Mouse (Mus musculus): Measurements from ENCODE around the gene Apom. TPM values are rescaled to one million over a fixed set of nuclear protein-coding genes. Genes with fewer than 3 reads are reported as not detected.
A peak's percentile ranks its signal among the peaks of the same experiment; 100 is the strongest.

Apom gene
- polyA plus RNA-seq, 1 experiment from 2014 or later, result 0.34 TPM

DNA sequence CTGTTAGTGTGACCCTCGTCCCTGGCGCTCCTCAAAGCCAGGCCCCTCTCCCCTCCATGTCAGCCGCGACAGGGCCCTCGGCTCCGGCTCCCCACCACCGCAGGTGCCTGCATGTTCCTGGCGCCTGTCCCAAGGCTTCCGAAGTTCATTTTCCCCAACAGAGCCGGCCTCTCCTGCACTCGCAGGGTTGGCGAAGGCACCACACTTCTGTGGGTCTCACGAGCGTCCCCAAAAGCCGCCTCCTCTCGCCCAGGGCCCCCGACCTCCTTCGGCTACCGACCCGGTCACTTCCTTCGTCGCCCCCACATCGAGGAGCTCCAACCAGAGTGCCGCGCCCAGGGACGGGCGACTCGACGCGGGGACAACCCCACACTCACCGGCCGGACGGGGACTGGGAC lies 11.1 kb downstream of the Apom start:
- ATAC-seq (ENCODE audit: low FRiP score) (no peak; the same call in 1 of the 2 replicates), DNase-seq (ENCODE audit: low spot score) (no peak)
- H3K27ac ChIP-seq (ENCODE audit: low read depth, low read length), result peak overlapping the region; percentile 54
- peak overlapping the region; percentile 97 for H3K4me3 ChIP-seq (ENCODE audit: low read depth, low read length)
- no peaks in the 10 kb centered on the region for H3K9me3 ChIP-seq (ENCODE audit: control insufficient read depth, low read length)
- no peaks in the 10 kb centered on the region for H3K27me3 ChIP-seq (ENCODE audit: control insufficient read depth, insufficient read depth, low read length)
- peaks cover 9% of the 10 kb centered on the region; the same call in 1 of the 2 replicates for H3K36me3 ChIP-seq (ENCODE audit: control insufficient read depth, insufficient read depth, low read length)
- WGBS, result under 1% methylated on average over 33 of the region's 33 CpGs
- no peaks in the 10 kb centered on the region; the same call in 1 of the 2 replicates for H3K4me1 ChIP-seq (replicated peaks; ENCODE audit: control insufficient read depth, insufficient read depth, low read length)
- peak overlapping the region; percentile 97 for H3K4me2 ChIP-seq (replicated peaks; ENCODE audit: low read depth, low read length)
- H3K9ac ChIP-seq (ENCODE audit: low read depth, low read length), result peak overlapping the region; percentile 94

DNA sequence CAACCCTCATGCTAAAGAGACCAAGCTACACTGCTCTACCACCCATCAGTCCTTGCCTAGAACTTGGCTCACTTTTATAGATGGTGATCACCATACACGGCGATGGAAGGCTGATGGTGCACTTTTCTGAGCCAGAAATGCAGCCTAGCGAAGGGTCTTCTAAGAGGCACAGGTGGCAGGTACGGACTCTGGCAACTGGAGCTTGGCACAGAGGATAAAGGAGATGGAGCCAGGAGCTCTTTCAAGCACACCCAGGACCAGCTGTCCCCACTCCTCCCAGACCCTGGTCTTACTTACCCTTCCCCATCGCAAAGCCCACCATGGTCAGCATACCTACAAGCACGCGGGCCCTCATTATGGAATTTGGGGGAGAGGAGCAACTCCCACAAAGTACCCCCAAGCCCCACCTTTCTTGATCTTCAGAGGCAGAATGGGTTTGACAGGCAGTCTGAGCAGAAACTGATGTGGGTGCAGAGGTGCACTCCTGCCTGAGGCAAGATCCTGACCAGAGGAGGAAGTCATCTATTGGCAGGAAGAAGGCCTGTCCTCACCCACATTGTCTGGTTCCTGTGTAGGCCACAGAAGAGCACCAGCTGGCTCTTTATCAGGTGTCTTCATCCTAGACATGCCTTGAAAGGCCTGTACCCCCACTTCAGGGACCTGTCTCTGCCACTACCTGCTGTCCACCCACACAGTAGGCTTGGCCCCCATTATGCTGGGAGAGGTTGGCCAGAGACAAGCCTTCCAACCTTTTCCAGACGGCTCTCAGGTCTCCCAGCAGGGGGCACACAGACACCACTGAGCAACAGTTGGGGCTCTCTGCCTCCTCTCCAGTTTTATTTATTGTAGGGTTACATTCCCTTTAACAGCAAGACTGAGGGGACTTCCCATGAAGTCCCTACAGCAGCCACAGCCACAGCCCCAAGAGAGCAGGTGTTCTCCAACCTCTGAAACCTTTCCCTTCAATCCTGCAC lies 16.5 kb downstream of the Apom start, which contains the start of gene Ly6g5b:
TSS of gene Ly6g5b (minus strand) at position 383 of the 974 bp plus-strand sequence.
- Histone ChIP-seq H3K9ac (ENCODE audit: low read depth, low read length) (no peak within 1 kb of the TSS), H3K27me3 (ENCODE audit: control insufficient read depth, insufficient read depth, low read length) (no peaks in the 10 kb centered on the region), H3K27ac (ENCODE audit: low read depth, low read length) (no peak within 1 kb of the TSS), H3K4me3 (ENCODE audit: low read depth, low read length) (no peak within 1 kb of the TSS), H3K4me1 (replicated peaks; ENCODE audit: control insufficient read depth, insufficient read depth, low read length) (no peaks in the 10 kb centered on the region; the same call in 1 of the 2 replicates), H3K9me3 (ENCODE audit: control insufficient read depth, low read length) (no peaks in the 10 kb centered on the region), H3K36me3 (ENCODE audit: control insufficient read depth, insufficient read depth, low read length) (peaks cover 11% of the 10 kb centered on the region; the same call in 1 of the 2 replicates), H3K4me2 (replicated peaks; ENCODE audit: low read depth, low read length) (no peak within 1 kb of the TSS)
- peak; percentile 18 for DNase-seq (ENCODE audit: low spot score)
- no peak for ATAC-seq (ENCODE audit: low FRiP score)
- 87% methylated on average over 8 of the region's 8 CpGs for WGBS

DNA sequence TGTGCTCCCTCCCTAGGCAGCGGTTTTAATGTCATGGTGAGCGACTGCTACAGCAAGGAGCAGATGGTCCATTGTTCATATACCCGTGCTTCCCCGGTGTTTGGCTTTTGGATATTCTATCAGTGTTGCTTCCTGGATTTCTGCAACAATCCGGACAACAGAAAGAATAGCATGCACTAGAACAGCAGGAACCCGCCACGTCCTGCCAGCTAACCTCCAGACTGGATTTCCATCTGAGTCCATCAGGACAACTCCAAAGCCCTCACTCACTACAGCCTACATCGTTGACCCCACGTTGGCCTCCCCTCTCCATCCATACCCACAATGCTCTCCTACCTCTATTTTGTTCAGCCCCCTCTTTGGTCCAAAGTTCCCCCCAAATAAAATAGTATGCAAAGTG lies 20.1 kb downstream of the Apom start:
- H3K9ac ChIP-seq (ENCODE audit: low read depth, low read length), result no peak overlapping the region
- H3K4me2 ChIP-seq (replicated peaks; ENCODE audit: low read depth, low read length), result no peak overlapping the region
- peaks cover 6% of the 10 kb centered on the region; the same call in 1 of the 2 replicates for H3K36me3 ChIP-seq (ENCODE audit: control insufficient read depth, insufficient read depth, low read length)
- no peak for DNase-seq (ENCODE audit: low spot score)
- no peaks in the 10 kb centered on the region for H3K9me3 ChIP-seq (ENCODE audit: control insufficient read depth, low read length)
- no peaks in the 10 kb centered on the region for H3K27me3 ChIP-seq (ENCODE audit: control insufficient read depth, insufficient read depth, low read length)
- no peak overlapping the region for H3K4me3 ChIP-seq (ENCODE audit: low read depth, low read length)
- H3K4me1 ChIP-seq (replicated peaks; ENCODE audit: control insufficient read depth, insufficient read depth, low read length), result no peaks in the 10 kb centered on the region
- 74% methylated on average over 9 of the region's 9 CpGs for WGBS
- no peak overlapping the region for H3K27ac ChIP-seq (ENCODE audit: low read depth, low read length)
- ATAC-seq (ENCODE audit: low FRiP score), result no peak

DNA sequence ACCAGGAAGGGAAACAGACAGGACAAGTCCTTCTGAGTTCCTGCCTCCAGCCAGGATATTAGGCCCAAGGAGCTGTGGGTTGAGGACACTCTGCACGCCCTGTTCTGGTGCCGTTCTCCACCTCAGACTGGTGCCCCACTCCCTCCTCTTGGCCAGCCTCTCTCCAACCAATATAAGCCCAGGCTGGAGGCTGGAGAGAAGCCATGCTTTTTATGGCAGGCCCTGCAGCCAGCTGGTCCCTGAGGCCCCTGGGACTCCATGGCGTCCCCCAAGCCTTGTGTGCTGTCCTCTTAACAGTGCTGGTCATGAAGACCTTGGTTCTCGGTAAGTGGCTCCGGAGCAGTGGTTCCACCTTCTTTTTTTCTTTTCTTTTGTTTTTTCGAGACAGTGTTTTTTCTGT lies 23.8 kb downstream of the Apom start, which contains the start of gene Ly6g5c:
TSS of gene Ly6g5c (plus strand) at position 183 of the 400 bp plus-strand sequence.
- Histone ChIP-seq H3K4me3 (ENCODE audit: low read depth, low read length) (no peak within 1 kb of the TSS), H3K36me3 (ENCODE audit: control insufficient read depth, insufficient read depth, low read length) (no peaks in the 10 kb centered on the region), H3K27ac (ENCODE audit: low read depth, low read length) (no peak within 1 kb of the TSS), H3K9ac (ENCODE audit: low read depth, low read length) (no peak within 1 kb of the TSS), H3K9me3 (ENCODE audit: control insufficient read depth, low read length) (no peaks in the 10 kb centered on the region), H3K27me3 (ENCODE audit: control insufficient read depth, insufficient read depth, low read length) (no peaks in the 10 kb centered on the region), H3K4me2 (replicated peaks; ENCODE audit: low read depth, low read length) (no peak within 1 kb of the TSS), H3K4me1 (replicated peaks; ENCODE audit: control insufficient read depth, insufficient read depth, low read length) (no peaks in the 10 kb centered on the region)
- ATAC-seq (ENCODE audit: low FRiP score) (no peak), DNase-seq (ENCODE audit: low spot score) (no peak)
- WGBS, result 89% methylated on average over 6 of the region's 6 CpGs

GRCm38 (mm10) chr17:35106522-35106921 lies 25.3 kb downstream of the Apom start:
- WGBS, result 58% methylated on average over 3 of the region's 3 CpGs
- Histone ChIP-seq H3K9ac (ENCODE audit: low read depth, low read length) (peak overlapping the region; percentile 60; the same call in 1 of the 2 replicates), H3K27ac (ENCODE audit: low read depth, low read length) (no peak overlapping the region), H3K4me3 (ENCODE audit: low read depth, low read length) (peak overlapping the region; percentile 12; the same call in 1 of the 2 replicates), H3K36me3 (ENCODE audit: control insufficient read depth, insufficient read depth, low read length) (peaks cover 2% of the 10 kb centered on the region; the same call in 1 of the 2 replicates), H3K4me2 (replicated peaks; ENCODE audit: low read depth, low read length) (no peak overlapping the region), H3K4me1 (replicated peaks; ENCODE audit: control insufficient read depth, insufficient read depth, low read length) (no peaks in the 10 kb centered on the region), H3K27me3 (ENCODE audit: control insufficient read depth, insufficient read depth, low read length) (no peaks in the 10 kb centered on the region), H3K9me3 (ENCODE audit: control insufficient read depth, low read length) (no peaks in the 10 kb centered on the region)
- ATAC-seq (ENCODE audit: low FRiP score) (no peak; the same call in 1 of the 2 replicates), DNase-seq (ENCODE audit: low spot score) (no peak)

DNA sequence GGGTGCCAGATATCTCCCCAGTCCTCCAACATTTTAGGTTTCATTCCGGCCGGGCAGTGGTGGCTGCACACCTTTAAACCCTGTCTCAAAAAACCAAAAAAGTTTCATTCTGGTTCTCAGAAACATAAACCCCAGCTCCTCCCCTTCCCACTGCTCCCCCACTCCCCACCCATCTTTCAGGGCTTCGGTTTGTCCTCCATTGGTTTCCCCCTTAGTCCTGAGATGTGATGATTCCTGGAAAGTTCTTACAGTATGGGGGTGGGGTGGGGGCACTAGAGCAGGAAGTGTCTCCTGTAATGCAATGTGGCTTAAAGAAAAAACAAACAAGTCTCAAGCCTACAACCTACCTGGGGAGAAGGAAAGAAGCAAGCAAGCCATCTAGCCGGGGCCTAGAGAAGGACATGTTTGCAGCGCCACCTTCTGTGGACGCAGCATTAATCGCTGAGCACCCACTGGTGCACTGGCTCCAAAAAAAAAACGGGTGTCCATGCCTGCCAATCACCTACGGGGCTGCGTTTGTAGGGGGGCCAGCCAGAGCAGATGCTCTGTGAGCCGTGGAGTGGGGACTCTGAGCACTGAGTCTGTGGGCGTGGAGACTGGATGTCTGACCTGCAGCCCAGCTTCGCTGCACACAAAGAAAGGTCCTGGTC lies 26.0 kb downstream of the Apom start:
- peak overlapping the region; percentile 12; the same call in 1 of the 2 replicates for H3K4me3 ChIP-seq (ENCODE audit: low read depth, low read length)
- H3K27me3 ChIP-seq (ENCODE audit: control insufficient read depth, insufficient read depth, low read length), result no peaks in the 10 kb centered on the region
- H3K9ac ChIP-seq (ENCODE audit: low read depth, low read length), result peak overlapping the region; percentile 60
- no peak overlapping the region for H3K27ac ChIP-seq (ENCODE audit: low read depth, low read length)
- 0 out of 2 replicates have a peak overlapping the region, but pooled peaks have one; percentile 20 for H3K4me2 ChIP-seq (replicated peaks; ENCODE audit: low read depth, low read length)
- no peaks in the 10 kb centered on the region for H3K4me1 ChIP-seq (replicated peaks; ENCODE audit: control insufficient read depth, insufficient read depth, low read length)
- no peaks in the 10 kb centered on the region for H3K9me3 ChIP-seq (ENCODE audit: control insufficient read depth, low read length)
- 23% methylated on average over 13 of the region's 13 CpGs for WGBS
- DNase-seq (ENCODE audit: low spot score), result peak; percentile 56
- ATAC-seq (ENCODE audit: low FRiP score), result peak; percentile 30; the same call in 1 of the 2 replicates
- H3K36me3 ChIP-seq (ENCODE audit: control insufficient read depth, insufficient read depth, low read length), result peaks cover 2% of the 10 kb centered on the region; the same call in 1 of the 2 replicates

GRCm38 (mm10) chr17:35104754-35105153 lies 27.1 kb downstream of the Apom start:
- Histone ChIP-seq H3K27me3 (ENCODE audit: control insufficient read depth, insufficient read depth, low read length) (no peaks in the 10 kb centered on the region), H3K36me3 (ENCODE audit: control insufficient read depth, insufficient read depth, low read length) (peaks cover 2% of the 10 kb centered on the region; the same call in 1 of the 2 replicates), H3K4me3 (ENCODE audit: low read depth, low read length) (no peak overlapping the region), H3K4me1 (replicated peaks; ENCODE audit: control insufficient read depth, insufficient read depth, low read length) (no peaks in the 10 kb centered on the region), H3K4me2 (replicated peaks; ENCODE audit: low read depth, low read length) (no peak overlapping the region), H3K27ac (ENCODE audit: low read depth, low read length) (no peak overlapping the region), H3K9ac (ENCODE audit: low read depth, low read length) (no peak overlapping the region), H3K9me3 (ENCODE audit: control insufficient read depth, low read length) (no peaks in the 10 kb centered on the region)
- 78% methylated on average over 6 of the region's 6 CpGs for WGBS
- DNase-seq (ENCODE audit: low spot score) (no peak), ATAC-seq (ENCODE audit: low FRiP score) (no peak)

- no peak overlapping the region for H3K9ac ChIP-seq (ENCODE audit: low read depth, low read length)
- no peak for ATAC-seq (ENCODE audit: low FRiP score)
- no peaks in the 10 kb centered on the region for H3K9me3 ChIP-seq (ENCODE audit: control insufficient read depth, low read length)
- H3K27me3 ChIP-seq (ENCODE audit: control insufficient read depth, insufficient read depth, low read length), result no peaks in the 10 kb centered on the region
- H3K4me3 ChIP-seq (ENCODE audit: low read depth, low read length), result no peak overlapping the region
- no peak for DNase-seq (ENCODE audit: low spot score)
- no peaks in the 10 kb centered on the region for H3K4me1 ChIP-seq (replicated peaks; ENCODE audit: control insufficient read depth, insufficient read depth, low read length)
- no peak overlapping the region for H3K27ac ChIP-seq (ENCODE audit: low read depth, low read length)
- no peak overlapping the region for H3K4me2 ChIP-seq (replicated peaks; ENCODE audit: low read depth, low read length)
- WGBS, result 91% methylated on average over 7 of the region's 7 CpGs
- H3K36me3 ChIP-seq (ENCODE audit: control insufficient read depth, insufficient read depth, low read length), result peaks cover 2% of the 10 kb centered on the region; the same call in 1 of the 2 replicates
Observed at GRCm38 (mm10) chr17:35104079-35104478, 27.8 kb downstream of the Apom start.
